Mouse (Mus musculus): Measurements from ENCODE around the gene Pprc1. TPM values are rescaled to one million over a fixed set of nuclear protein-coding genes. Genes with fewer than 3 reads are reported as not detected.

Pprc1 gene
- 13.5 and 16.8 TPM in 2 replicates for polyA plus RNA-seq (2012; rRNA removed)

GRCm38 (mm10) chr19:46044271-46044992 lies at the start of gene Pprc1:
TSS of gene Pprc1 (plus strand) at chr19:46044886.

DNA sequence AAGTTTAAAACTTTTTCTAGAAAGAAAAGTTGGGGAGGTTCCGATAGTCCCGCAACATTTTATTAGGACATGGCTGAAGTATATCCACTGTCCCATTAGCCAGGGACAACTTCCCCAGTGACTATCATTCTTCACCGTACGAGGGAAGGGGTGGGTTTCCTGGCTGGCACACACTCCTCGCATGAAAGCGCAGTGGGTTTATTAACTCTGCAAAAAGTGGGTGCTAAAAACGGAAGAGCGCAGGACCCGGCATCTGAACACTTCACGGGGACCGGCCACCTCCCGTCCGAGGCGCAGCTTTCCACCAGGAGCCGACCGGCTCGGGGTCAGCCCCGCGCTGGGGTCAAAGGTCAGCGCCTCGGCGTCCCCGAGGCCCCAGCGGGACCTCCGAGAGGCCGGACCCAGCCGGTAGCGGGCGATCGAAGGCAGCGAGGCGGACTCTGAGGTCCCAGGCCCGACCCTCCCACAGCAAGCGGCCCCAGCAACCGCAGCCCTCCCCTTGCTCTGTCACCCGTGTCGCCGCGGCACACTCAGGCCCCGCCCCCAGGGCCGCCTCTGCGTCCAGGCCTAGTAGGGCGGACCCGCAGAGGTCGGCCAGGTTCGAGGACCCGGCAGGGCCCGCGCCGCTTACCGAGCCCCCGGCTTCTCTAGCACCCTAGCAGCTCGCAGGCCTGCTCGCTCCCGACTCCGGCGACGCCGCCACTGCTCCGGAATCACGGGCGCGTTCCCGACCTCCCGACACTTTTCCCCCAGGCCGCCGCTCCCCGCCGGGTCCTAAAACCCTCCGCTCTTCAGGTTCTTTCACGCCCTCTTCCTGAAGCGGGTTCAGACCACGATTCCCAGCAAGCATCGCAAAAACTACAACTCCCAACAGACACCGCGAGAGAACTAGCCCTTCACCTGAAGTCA lies 46.6 kb upstream of the Pprc1 start, which contains the start of gene Armh3:
Gene Armh3 (minus strand): TSS at position 704 of the 909 bp plus-strand sequence.

GRCm38 (mm10) chr19:46003371-46004226 lies 41.1 kb upstream of the Pprc1 start, which contains the start of gene Hps6:
TSS of gene Hps6 (plus strand) at chr19:46003508.

GRCm38 (mm10) chr19:46044993-46045695 lies 458 bp downstream of the Pprc1 start, which contains the start of gene Ldb1:
TSS of gene Ldb1 (minus strand) at chr19:46045214.

GRCm38 (mm10) chr19:46075616-46076607 lies 31.2 kb downstream of the Pprc1 start, which contains the start of gene Nolc1:
TSS of gene Nolc1 (plus strand) at chr19:46075863.

Other genes starting within 250 kb of the Pprc1 start
- 1.4 TPM in 2 replicates for gene Kcnip2, start 228.8 kb upstream of the Pprc1 start, polyA plus RNA-seq (2012; rRNA removed)
- gene Armh3, start 46.4 kb upstream of the Pprc1 start, polyA plus RNA-seq (2012; rRNA removed): 2.2 and 2.3 TPM in 2 replicates
- 0.96 and 1.2 TPM in 2 replicates for gene Hps6, start 41.4 kb upstream of the Pprc1 start, polyA plus RNA-seq (2012; rRNA removed)
- 116 and 124 TPM in 2 replicates for gene Ldb1, start 328 bp downstream of the Pprc1 start, polyA plus RNA-seq (2012; rRNA removed)
- gene Nolc1, start 31.0 kb downstream of the Pprc1 start, polyA plus RNA-seq (2012; rRNA removed): 72.9 and 75.8 TPM in 2 replicates
- gene Elovl3, start 87.0 kb downstream of the Pprc1 start, polyA plus RNA-seq (2012; rRNA removed): not detected in 2 replicates
- gene Pitx3, start 103.4 kb downstream of the Pprc1 start, polyA plus RNA-seq (2012; rRNA removed): 0.01 and 0.14 TPM in 2 replicates
- 13.8 and 15.3 TPM in 2 replicates for gene Gbf1, start 107.6 kb downstream of the Pprc1 start, polyA plus RNA-seq (2012; rRNA removed)